Mouse (Mus musculus) MEL (cell line): ENCODE data around the gene Spred3.
"Not testable (repeated sequence)": the region's sequence is repeated elsewhere in the genome, so short reads cannot be mapped to it uniquely, and the experiment has no call there.

Experiments used
- CHD2 ChIP-seq: IDR thresholded peaks from 2 replicates; pipeline ENCODE4 v1.6.1; 2011; ENCODE audit warnings: low read length, improper control_type of control experiment
- CTCF ChIP-seq, 3 experiments: IDR thresholded peaks in 2 of 3; conservative IDR thresholded peaks in 1 of 3; 2 replicates each; pipeline ENCODE4 v1.5.1; 2011 to 2012; ENCODE audit warnings: low read length in 3 of 3, low read depth in 2 of 3, mild to moderate bottlenecking in 2 of 3, improper control_type of control experiment in 1 of 3, inconsistent platforms in 1 of 3, mixed read lengths in 1 of 3, moderate library complexity in 1 of 3; ENCODE audit not compliant: control insufficient read depth in 1 of 3, insufficient read depth in 1 of 3, poor library complexity in 1 of 3, severe bottlenecking in 1 of 3
- GATA1 ChIP-seq: IDR thresholded peaks from 2 replicates; pipeline ENCODE4 v1.6.1; 2011; ENCODE audit warnings: low read depth, low read length, improper control_type of control experiment
- KAT2A ChIP-seq: conservative IDR thresholded peaks from 2 replicates; pipeline ENCODE4 v1.6.1; 2012; ENCODE audit warnings: low read depth, low read length, improper control_type of control experiment, inconsistent platforms
- MAX ChIP-seq: IDR thresholded peaks from 2 replicates; pipeline ENCODE4 v1.6.1; 2011; ENCODE audit warnings: low read length, improper control_type of control experiment
- POLR2A ChIP-seq, 2 experiments: IDR thresholded peaks; 2 replicates each; pipeline ENCODE4 v1.6.1; 2011 to 2012; ENCODE audit warnings: low read length in 2 of 2, mild to moderate bottlenecking in 2 of 2, control low read depth in 1 of 2, improper control_type of control experiment in 1 of 2, low read depth in 1 of 2, moderate library complexity in 1 of 2; ENCODE audit not compliant: control insufficient read depth in 1 of 2, insufficient read depth in 1 of 2, poor library complexity in 1 of 2
- RCOR1 ChIP-seq: IDR thresholded peaks from 2 replicates; pipeline ENCODE4 v1.6.1; 2012; ENCODE audit warnings: low read depth, mild to moderate bottlenecking, inconsistent platforms, low read length, improper control_type of control experiment
- USF1 ChIP-seq: IDR thresholded peaks from 2 replicates; pipeline ENCODE4 v1.6.1; 2014; ENCODE audit warnings: low read depth, mild to moderate bottlenecking, inconsistent platforms, low read length, improper control_type of control experiment, moderate library complexity
- ZNF384 ChIP-seq: IDR thresholded peaks from 2 replicates; pipeline ENCODE4 v1.6.1; 2012; ENCODE audit warnings: low read depth, mild to moderate bottlenecking, inconsistent platforms, low read length, improper control_type of control experiment

GRCm38 (mm10) chr7:29194230-29194629 lies 24.0 kb upstream of the Spred3 start:
- TF ChIP-seq CTCF (IDR thresholded peaks at IDR 0.05 in 2 of 3, conservative IDR thresholded peaks at IDR 0.05 in 1 of 3; ENCODE audit: control insufficient read depth in 1 of 3, insufficient read depth in 1 of 3, low read depth in 2 of 3, low read length in 3 of 3, poor library complexity in 1 of 3, severe bottlenecking in 1 of 3); KAT2A; ZNF384; CHD2; POLR2A (IDR thresholded peaks at IDR 0.05; ENCODE audit: control insufficient read depth in 1 of 2, insufficient read depth in 1 of 2, low read depth in 1 of 2, low read length in 2 of 2, poor library complexity in 1 of 2); RCOR1; MAX; USF1; GATA1: not testable (repeated sequence)
